9 mouse cellular contexts compared by ENCODE assay signal in genomic region chr1:92611008-92611407, GRCm38 (mm10). TPM values are rescaled to one million over a fixed set of nuclear protein-coding genes. Genes with fewer than 3 reads are reported as not detected.
DNase-seq lines count a peak whose midpoint lies in the region; ATAC-seq and TF ChIP-seq lines count a peak whose summit lies in the region.
"Had no signal": no experiment of that assay in that cellular context is flagged by ENCODE, and none has a peak within 500 bp of the region (broad histone marks: within the 10 kb centered on the region; RNA-seq: fewer than 3 reads in every experiment).

No protein-coding gene starts in this region.

- no peak overlapping the region for H3K4me3 ChIP-seq in midbrain, embryonic 11.5 days (ENCODE audit: low read depth, low read length)
- no peak overlapping the region for H3K4me3 ChIP-seq in midbrain, embryonic 16.5 days (ENCODE audit: low read depth, low read length)
- H3K4me3 ChIP-seq in hindbrain, postnatal 0 days (ENCODE audit: low read length): no peak overlapping the region
- H3K4me3 ChIP-seq in liver, adult 2 months (ENCODE audit: insufficient read depth, low read depth, low read length): no peak overlapping the region
- H3K4me3 ChIP-seq: hindbrain, embryonic 15.5 days had no signal

- TF ChIP-seq POLR2A in liver, adult 2 months (IDR thresholded peaks at IDR 0.05; ENCODE audit: extremely low read depth, insufficient read depth, low read length): no peak

- no peaks in the 10 kb centered on the region for H3K79me2 ChIP-seq in liver, adult 2 months (ENCODE audit: control insufficient read depth, insufficient read depth, low read length)

- no peaks in the 10 kb centered on the region for H3K36me3 ChIP-seq in midbrain, embryonic 11.5 days (ENCODE audit: control insufficient read depth, insufficient read depth, low read length)
- H3K36me3 ChIP-seq in midbrain, embryonic 16.5 days (ENCODE audit: control insufficient read depth, insufficient read depth, low read length): no peaks in the 10 kb centered on the region
- H3K36me3 ChIP-seq in hindbrain, postnatal 0 days (ENCODE audit: insufficient read depth, low read length): no peaks in the 10 kb centered on the region
- no peaks in the 10 kb centered on the region for H3K36me3 ChIP-seq in liver, adult 2 months (ENCODE audit: control insufficient read depth, insufficient read depth, low read length)
- H3K36me3 ChIP-seq: hindbrain, embryonic 15.5 days had no signal

- H3K4me1 ChIP-seq in midbrain, embryonic 11.5 days (ENCODE audit: control insufficient read depth, insufficient read depth, low read length): no peaks in the 10 kb centered on the region
- H3K4me1 ChIP-seq in midbrain, embryonic 16.5 days (ENCODE audit: control insufficient read depth, insufficient read depth, low read length): no peaks in the 10 kb centered on the region
- no peaks in the 10 kb centered on the region for H3K4me1 ChIP-seq in hindbrain, postnatal 0 days (ENCODE audit: insufficient read depth, low read length)
- no peaks in the 10 kb centered on the region for H3K4me1 ChIP-seq in liver, adult 2 months (ENCODE audit: control insufficient read depth, insufficient read depth, low read length)
- H3K4me1 ChIP-seq: hindbrain, embryonic 15.5 days had no signal

- H3K4me2 ChIP-seq in midbrain, embryonic 11.5 days: no peak overlapping the region
- H3K4me2 ChIP-seq in midbrain, embryonic 16.5 days (ENCODE audit: low read length): no peak overlapping the region
- no peak overlapping the region for H3K4me2 ChIP-seq in hindbrain, postnatal 0 days (ENCODE audit: low read depth, low read length)
- H3K4me2 ChIP-seq: hindbrain, embryonic 15.5 days had no signal

- ATAC-seq in midbrain, embryonic 11.5 days (ENCODE audit: low FRiP score): no peak
- no peak; the same call in 1 of the 2 replicates for ATAC-seq in midbrain, embryonic 16.5 days
- ATAC-seq in hindbrain, postnatal 0 days: peak; percentile 45
- ATAC-seq in erythroblast, adult 5-6 weeks (replicated peaks; ENCODE audit: low FRiP score, poor library complexity, severe bottlenecking): no peak

- H3K27ac ChIP-seq in midbrain, embryonic 11.5 days (ENCODE audit: low read depth, low read length): no peak overlapping the region
- H3K27ac ChIP-seq in midbrain, embryonic 16.5 days (ENCODE audit: low read length): no peak overlapping the region
- H3K27ac ChIP-seq in hindbrain, postnatal 0 days: no peak overlapping the region
- H3K27ac ChIP-seq in liver, adult 2 months (replicated peaks; ENCODE audit: insufficient read depth, low read depth, low read length): no peak overlapping the region
- H3K27ac ChIP-seq: hindbrain, embryonic 15.5 days had no signal

- peak; percentile 92 for TF ChIP-seq CTCF in hindbrain, postnatal 0 days (IDR thresholded peaks at IDR 0.05; ENCODE audit: low read depth)
- TF ChIP-seq CTCF in liver, adult 2 months (IDR thresholded peaks at IDR 0.05; ENCODE audit: low read depth, low read length): peak; percentile 70

- DNase-seq in midbrain, embryonic 11.5 days (ENCODE audit: low spot score, missing footprints): peak; percentile 87
- peak; percentile 14 for DNase-seq in WW6 (ENCODE audit: low read depth, low spot score)
- peak; percentile 43 to 75 for DNase-seq in cerebellum, postnatal 36 days
- peak; percentile 85 for DNase-seq in hindbrain, postnatal 0 days (ENCODE audit: low spot score)
- DNase-seq in liver, adult 2 months (ENCODE audit: extremely low read depth, low read depth, low spot score): peak; percentile 24
- DNase-seq in right cerebral cortex, adult 2 months (ENCODE audit: low spot score in 2 of 2): peak; percentile 71 to 77

- WGBS in midbrain, embryonic 11.5 days: 10% methylated on average over 5 of the region's 5 CpGs
- 9% methylated on average over 5 of the region's 5 CpGs for WGBS in midbrain, embryonic 16.5 days
- WGBS in hindbrain, postnatal 0 days: 4% methylated on average over 5 of the region's 5 CpGs
- 3% methylated on average over 5 of the region's 5 CpGs for WGBS in liver, adult 2 months

- H3K27me3 ChIP-seq in midbrain, embryonic 11.5 days (ENCODE audit: control insufficient read depth, insufficient read depth, low read length): no peaks in the 10 kb centered on the region
- peaks cover 3% of the 10 kb centered on the region; the same call in 1 of the 2 replicates for H3K27me3 ChIP-seq in midbrain, embryonic 16.5 days (ENCODE audit: control insufficient read depth, insufficient read depth, low read depth, low read length)
- no peaks in the 10 kb centered on the region for H3K27me3 ChIP-seq in hindbrain, postnatal 0 days (ENCODE audit: insufficient read depth, low read length)
- H3K27me3 ChIP-seq in liver, adult 2 months (ENCODE audit: control insufficient read depth, insufficient read depth, low read length): 0 out of 2 replicates have a peak, but pooled peaks cover 2% of the 10 kb centered on the region

- no peak overlapping the region for H3K9ac ChIP-seq in midbrain, embryonic 11.5 days (ENCODE audit: low read length)
- H3K9ac ChIP-seq in midbrain, embryonic 16.5 days (ENCODE audit: low read depth, low read length): no peak overlapping the region
- no peak overlapping the region for H3K9ac ChIP-seq in hindbrain, postnatal 0 days (replicated peaks; ENCODE audit: low read length)
- H3K9ac ChIP-seq in liver, adult 2 months (ENCODE audit: low read depth, low read length): no peak overlapping the region
- H3K9ac ChIP-seq: hindbrain, embryonic 15.5 days had no signal

- no peaks in the 10 kb centered on the region for H3K9me3 ChIP-seq in midbrain, embryonic 11.5 days (ENCODE audit: control insufficient read depth, low read length)
- no peaks in the 10 kb centered on the region for H3K9me3 ChIP-seq in midbrain, embryonic 16.5 days (replicated peaks; ENCODE audit: control insufficient read depth, low read length, poor library complexity, severe bottlenecking)
- no peaks in the 10 kb centered on the region for H3K9me3 ChIP-seq in hindbrain, postnatal 0 days (ENCODE audit: low read length)
- H3K9me3 ChIP-seq: hindbrain, embryonic 15.5 days had no signal

RNA-seq across cellular contexts. Expression of gene Olfr1410, which starts 5.4 kb away (rescaled TPM):
- not detected in 2 replicates for polyA plus RNA-seq in midbrain, embryonic 11.5 days (2014; fragmentation: Nextera tagmentation; extraction: Ambion mirVana)
- polyA plus RNA-seq in midbrain, embryonic 16.5 days (2015; fragmentation: Nextera tagmentation; extraction: Ambion mirVana): not detected in 2 replicates
- not detected in 2 replicates for total RNA-seq in hindbrain, postnatal 0 days (2014; rRNA removed)
- polyA plus RNA-seq in hindbrain, postnatal 0 days (2015; fragmentation: Nextera tagmentation; extraction: Ambion mirVana): not detected in 2 replicates
- not detected in 2 replicates for total RNA-seq in liver, adult 2 months (2014; rRNA removed)
- not detected in 2 replicates for polyA plus RNA-seq in liver, adult 2 months (2012; rRNA removed)
- total RNA-seq in erythroblast, adult 5-6 weeks (2015; ENCODE audit: low replicate concordance): not detected in 2 replicates
- total RNA-seq in erythroblast, adult 5-6 weeks (2017; ENCODE audit: low replicate concordance): not detected in 2 replicates
- polyA plus RNA-seq: hindbrain, embryonic 15.5 days had no signal

RNA-seq across cellular contexts. Expression of gene Olfr12, which starts 6.6 kb away (rescaled TPM):
- polyA plus RNA-seq in midbrain, embryonic 11.5 days (2014; fragmentation: Nextera tagmentation; extraction: Ambion mirVana): 0.05 and 0.12 TPM in 2 replicates
- not detected in 2 replicates for polyA plus RNA-seq in midbrain, embryonic 16.5 days (2015; fragmentation: Nextera tagmentation; extraction: Ambion mirVana)
- not detected in 2 replicates for total RNA-seq in hindbrain, postnatal 0 days (2014; rRNA removed)
- not detected in 2 replicates for polyA plus RNA-seq in hindbrain, postnatal 0 days (2015; fragmentation: Nextera tagmentation; extraction: Ambion mirVana)
- not detected in 2 replicates for total RNA-seq in liver, adult 2 months (2014; rRNA removed)
- polyA plus RNA-seq in liver, adult 2 months (2012; rRNA removed): not detected in 2 replicates
- total RNA-seq in erythroblast, adult 5-6 weeks (2015; ENCODE audit: low replicate concordance): not detected in 2 replicates
- not detected in 2 replicates for total RNA-seq in erythroblast, adult 5-6 weeks (2017; ENCODE audit: low replicate concordance)
- polyA plus RNA-seq: hindbrain, embryonic 15.5 days had no signal

RNA-seq across cellular contexts. Expression of gene Olfr1411, which starts 16.8 kb away (rescaled TPM):
- polyA plus RNA-seq in midbrain, embryonic 11.5 days (2014; fragmentation: Nextera tagmentation; extraction: Ambion mirVana): not detected in 2 replicates
- polyA plus RNA-seq in midbrain, embryonic 16.5 days (2015; fragmentation: Nextera tagmentation; extraction: Ambion mirVana): not detected in 2 replicates
- total RNA-seq in hindbrain, postnatal 0 days (2014; rRNA removed): not detected in 2 replicates
- not detected in 2 replicates for polyA plus RNA-seq in hindbrain, postnatal 0 days (2015; fragmentation: Nextera tagmentation; extraction: Ambion mirVana)
- not detected in 2 replicates for total RNA-seq in liver, adult 2 months (2014; rRNA removed)
- not detected in 2 replicates for polyA plus RNA-seq in liver, adult 2 months (2012; rRNA removed)
- not detected in 2 replicates for total RNA-seq in erythroblast, adult 5-6 weeks (2015; ENCODE audit: low replicate concordance)
- not detected in 2 replicates for total RNA-seq in erythroblast, adult 5-6 weeks (2017; ENCODE audit: low replicate concordance)
- polyA plus RNA-seq: hindbrain, embryonic 15.5 days had no signal

RNA-seq across cellular contexts. Expression of gene Olfr1412, which starts 25.4 kb away (rescaled TPM):
- not detected in 2 replicates for polyA plus RNA-seq in midbrain, embryonic 11.5 days (2014; fragmentation: Nextera tagmentation; extraction: Ambion mirVana)
- polyA plus RNA-seq in midbrain, embryonic 16.5 days (2015; fragmentation: Nextera tagmentation; extraction: Ambion mirVana): not detected in 2 replicates
- not detected in 2 replicates for total RNA-seq in hindbrain, postnatal 0 days (2014; rRNA removed)
- not detected in 2 replicates for polyA plus RNA-seq in hindbrain, postnatal 0 days (2015; fragmentation: Nextera tagmentation; extraction: Ambion mirVana)
- total RNA-seq in liver, adult 2 months (2014; rRNA removed): not detected in 2 replicates
- not detected in 2 replicates for polyA plus RNA-seq in liver, adult 2 months (2012; rRNA removed)
- not detected in 2 replicates for total RNA-seq in erythroblast, adult 5-6 weeks (2015; ENCODE audit: low replicate concordance)
- total RNA-seq in erythroblast, adult 5-6 weeks (2017; ENCODE audit: low replicate concordance): not detected in 2 replicates
- polyA plus RNA-seq: hindbrain, embryonic 15.5 days had no signal

RNA-seq across cellular contexts. Expression of gene Cops9, which starts 30.8 kb away (rescaled TPM):
- polyA plus RNA-seq in midbrain, embryonic 11.5 days (2014; fragmentation: Nextera tagmentation; extraction: Ambion mirVana): 354 and 411 TPM in 2 replicates
- polyA plus RNA-seq in midbrain, embryonic 16.5 days (2015; fragmentation: Nextera tagmentation; extraction: Ambion mirVana): 492 and 521 TPM in 2 replicates
- total RNA-seq in hindbrain, postnatal 0 days (2014; rRNA removed): 201 and 223 TPM in 2 replicates
- polyA plus RNA-seq in hindbrain, postnatal 0 days (2015; fragmentation: Nextera tagmentation; extraction: Ambion mirVana): 641 and 676 TPM in 2 replicates
- total RNA-seq in liver, adult 2 months (2014; rRNA removed): 121 and 145 TPM in 2 replicates
- polyA plus RNA-seq in liver, adult 2 months (2012; rRNA removed): 72.0 and 77.3 TPM in 2 replicates
- total RNA-seq in erythroblast, adult 5-6 weeks (2015; ENCODE audit: low replicate concordance): 37.2 and 48.6 TPM in 2 replicates
- total RNA-seq in erythroblast, adult 5-6 weeks (2017; ENCODE audit: low replicate concordance): 8.2 and 24.3 TPM in 2 replicates

Comparison
In these comparisons a context has a peak if more than half of its experiments do, and no peak if none do; other contexts are left out.
1. DNase-seq: peak in every context shown above with its lines; median percentile 87 in midbrain, embryonic 11.5 days; 85 in hindbrain, postnatal 0 days; 74 in right cerebral cortex, adult 2 months; 59 in cerebellum, postnatal 36 days; 24 in liver, adult 2 months; 14 in WW6.